Mouse (Mus musculus) erythroblast, adult 5-6 weeks (primary cell): ENCODE data around the gene Pnliprp2. TPM values are rescaled to one million over a fixed set of nuclear protein-coding genes. Genes with fewer than 3 reads are reported as not detected.

Source experiments
- ATAC-seq: replicated peaks from 2 replicates; pipeline ENCODE4 v1.8.0; 2016; ENCODE audit warnings: moderate number of reproducible peaks, mild to moderate bottlenecking, moderate TSS enrichment, inconsistent platforms; ENCODE audit not compliant: poor library complexity, low FRiP score, severe bottlenecking
- total RNA-seq, 2 experiments: library from RNA; stranded (forward) in 1 of 2; stranded (reverse) in 1 of 2; fragments of 150-400 nt in 1 of 2; fragments of 200-764, 138-1000 nt in 1 of 2; gene quantifications; 2 replicates each; pipeline versions ENCODE4 v1.2.3 to v1.2.4; 2015 to 2017; ENCODE audit warnings: low replicate concordance in 2 of 2

The Pnliprp2 gene
- total RNA-seq, 2 experiments from 2014 or later: not detected

GRCm38 (mm10) chr19:58789194-58789593, 29.7 kb downstream of the Pnliprp2 start:
- no peak for ATAC-seq

GRCm38 (mm10) chr19:58794284-58794683, 34.8 kb downstream of the Pnliprp2 start, which contains the start of gene 1700019N19Rik:
1700019N19Rik (minus strand) TSS chr19:58794461.
- ATAC-seq: no peak

GRCm38 (mm10) chr19:58795114-58795669, 35.7 kb downstream of the Pnliprp2 start:
- ATAC-seq: no peak

- no peak for ATAC-seq
These were observed 45.8 kb downstream of the Pnliprp2 start for GRCm38 (mm10) chr19:58805191-58805779.

GRCm38 (mm10) chr19:58806364-58806763, 46.8 kb downstream of the Pnliprp2 start:
- ATAC-seq: no peak

GRCm38 (mm10) chr19:58808864-58809263, 49.3 kb downstream of the Pnliprp2 start:
- no peak for ATAC-seq

GRCm38 (mm10) chr19:58810536-58810935, 51.0 kb downstream of the Pnliprp2 start:
- no peak for ATAC-seq

GRCm38 (mm10) chr19:58815179-58815922, 55.8 kb downstream of the Pnliprp2 start:
- no peak for ATAC-seq

GRCm38 (mm10) chr19:58816453-58817041, 57.0 kb downstream of the Pnliprp2 start:
- no peak for ATAC-seq

- no peak for ATAC-seq
These were observed 57.9 kb downstream of the Pnliprp2 start for GRCm38 (mm10) chr19:58817398-58817797.

- no peak for ATAC-seq
These were observed 59.3 kb downstream of the Pnliprp2 start for GRCm38 (mm10) chr19:58818571-58819415.

- no peak for ATAC-seq
These were observed 63.1 kb downstream of the Pnliprp2 start for GRCm38 (mm10) chr19:58822454-58823200.

GRCm38 (mm10) chr19:58823301-58823700, 63.8 kb downstream of the Pnliprp2 start:
- no peak for ATAC-seq

GRCm38 (mm10) chr19:58824316-58824715, 64.8 kb downstream of the Pnliprp2 start:
- ATAC-seq: no peak

Other genes with a start within 250 kb of the Pnliprp2 start
- not detected in 2 replicates for gene Ccdc172, start 247.7 kb upstream of the Pnliprp2 start, total RNA-seq (2015; ENCODE audit: low replicate concordance)
- gene Ccdc172, start 247.7 kb upstream of the Pnliprp2 start, total RNA-seq (2017; ENCODE audit: low replicate concordance): not detected in 2 replicates
- not detected in 2 replicates for gene Pnlip, start 107.2 kb upstream of the Pnliprp2 start, total RNA-seq (2015; ENCODE audit: low replicate concordance)
- gene Pnlip, start 107.2 kb upstream of the Pnliprp2 start, total RNA-seq (2017; ENCODE audit: low replicate concordance): not detected in 2 replicates
- not detected in 2 replicates for gene Pnliprp1, start 30.8 kb upstream of the Pnliprp2 start, total RNA-seq (2015; ENCODE audit: low replicate concordance)
- gene Pnliprp1, start 30.8 kb upstream of the Pnliprp2 start, total RNA-seq (2017; ENCODE audit: low replicate concordance): not detected in 2 replicates
- not detected in 2 replicates for gene 1700019N19Rik, start 34.7 kb downstream of the Pnliprp2 start, total RNA-seq (2015; ENCODE audit: low replicate concordance)
- not detected in 2 replicates for gene 1700019N19Rik, start 34.7 kb downstream of the Pnliprp2 start, total RNA-seq (2017; ENCODE audit: low replicate concordance)
- gene Eno4, start 183.7 kb downstream of the Pnliprp2 start, total RNA-seq (2015; ENCODE audit: low replicate concordance): not detected in 2 replicates
- gene Eno4, start 183.7 kb downstream of the Pnliprp2 start, total RNA-seq (2017; ENCODE audit: low replicate concordance): not detected in 2 replicates
- gene Hspa12a, start 183.9 kb downstream of the Pnliprp2 start, total RNA-seq (2015; ENCODE audit: low replicate concordance): not detected in 2 replicates
- gene Hspa12a, start 183.9 kb downstream of the Pnliprp2 start, total RNA-seq (2017; ENCODE audit: low replicate concordance): not detected in 2 replicates